Mouse (Mus musculus): Measurements from ENCODE around the gene E2f2.
A peak's percentile ranks its signal among the peaks of the same experiment; 100 is the strongest.

Gene E2f2

GRCm38 (mm10) chr4:136172011-136172541 is at the start of gene E2f2:
Gene E2f2, plus strand, starts transcription at chr4:136172394.
- DNase-seq (ENCODE audit: low spot score in 2 of 2): peak; percentile 81 to 89

GRCm38 (mm10) chr4:136123111-136123791 is 48.9 kb upstream of the E2f2 start:
- no peak for DNase-seq (ENCODE audit: low spot score in 2 of 2)

- DNase-seq (ENCODE audit: low spot score in 2 of 2): no peak
Observed at GRCm38 (mm10) chr4:136123792-136124161, 48.4 kb upstream of the E2f2 start.

GRCm38 (mm10) chr4:136124581-136124980 is 47.6 kb upstream of the E2f2 start:
- DNase-seq (ENCODE audit: low spot score in 2 of 2): no peak

GRCm38 (mm10) chr4:136125458-136125857 is 46.7 kb upstream of the E2f2 start:
- no peak for DNase-seq (ENCODE audit: low spot score in 2 of 2)

GRCm38 (mm10) chr4:136126019-136126418 is 46.2 kb upstream of the E2f2 start:
- DNase-seq (ENCODE audit: low spot score in 2 of 2): no peak

- DNase-seq (ENCODE audit: low spot score in 2 of 2): no peak
Observed at GRCm38 (mm10) chr4:136127670-136128069, 44.5 kb upstream of the E2f2 start.

- DNase-seq (ENCODE audit: low spot score in 2 of 2): no peak
Observed at GRCm38 (mm10) chr4:136129842-136130241, 42.4 kb upstream of the E2f2 start.

- no peak for DNase-seq (ENCODE audit: low spot score in 2 of 2)
Observed at GRCm38 (mm10) chr4:136133801-136134200, 38.4 kb upstream of the E2f2 start.

GRCm38 (mm10) chr4:136134418-136134977 is 37.7 kb upstream of the E2f2 start:
- no peak for DNase-seq (ENCODE audit: low spot score in 2 of 2)

GRCm38 (mm10) chr4:136134978-136135873 is 37.0 kb upstream of the E2f2 start:
- no peak for DNase-seq (ENCODE audit: low spot score in 2 of 2)

GRCm38 (mm10) chr4:136135874-136136728 is 36.1 kb upstream of the E2f2 start:
- DNase-seq (ENCODE audit: low spot score in 2 of 2): no peak

- DNase-seq (ENCODE audit: low spot score in 2 of 2): no peak
Observed at GRCm38 (mm10) chr4:136139326-136140110, 32.7 kb upstream of the E2f2 start.

- peak; percentile 69 to 84 for DNase-seq (ENCODE audit: low spot score in 2 of 2)
Observed at GRCm38 (mm10) chr4:136140327-136141250, 31.6 kb upstream of the E2f2 start.

- no peak for DNase-seq (ENCODE audit: low spot score in 2 of 2)
Observed at GRCm38 (mm10) chr4:136142267-136143192, 29.7 kb upstream of the E2f2 start.

GRCm38 (mm10) chr4:136143193-136143976 is 28.8 kb upstream of the E2f2 start, which contains the start of gene Id3:
Gene Id3, plus strand, starts transcription at chr4:136143497.
- DNase-seq (ENCODE audit: low spot score in 2 of 2): peak; percentile 86 to 89

GRCm38 (mm10) chr4:136144126-136144926 is 27.9 kb upstream of the E2f2 start:
- DNase-seq (ENCODE audit: low spot score in 2 of 2): peak; percentile 59 to 78
